Mouse (Mus musculus) bone marrow, adult 2 months (tissue): ENCODE measurements around the gene Ptcd1.

Source experiments
- CTCF ChIP-seq: fragments of 200-500 bp; IDR thresholded peaks from 2 replicates; pipeline ENCODE4 v1.5.1; 2011; ENCODE audit warnings: low read length, control low read depth; ENCODE audit not compliant: control insufficient read depth, insufficient read depth
- POLR2A ChIP-seq: fragments of 200-500 bp; IDR thresholded peaks from 2 replicates; pipeline ENCODE4 v1.6.1; 2011; ENCODE audit warnings: low read depth, mild to moderate bottlenecking, control low read depth, low read length, borderline replicate concordance; ENCODE audit not compliant: control insufficient read depth

DNA sequence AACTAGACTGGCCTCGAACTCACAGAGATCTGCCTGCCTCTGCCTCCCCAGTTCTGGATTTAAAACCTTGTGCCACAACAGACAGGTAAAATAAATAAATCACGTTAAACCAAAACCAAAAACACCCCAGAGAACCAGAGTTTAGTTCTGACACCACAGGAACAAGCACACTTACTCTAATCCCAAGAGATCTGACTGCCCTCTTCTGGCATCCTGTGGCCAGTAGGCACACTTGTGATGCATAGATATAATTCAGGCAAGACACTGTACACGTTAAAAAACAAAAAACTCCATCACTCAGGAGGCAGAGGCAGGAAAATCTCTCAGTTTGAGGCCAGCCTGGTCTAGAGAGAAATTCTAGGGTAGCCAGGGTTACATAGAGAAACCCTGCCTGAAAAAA is 35.5 kb upstream of the Ptcd1 start:
- TF ChIP-seq CTCF = no peak
- no peak for TF ChIP-seq POLR2A
